Mouse (Mus musculus) regulatory T cell (primary cell): ENCODE results near the gene Odf2.

Experiments used
- in situ Hi-C: fragments of 300-600 bp; cut with MboI, MseI; formaldehyde crosslinking; loops from one replicate; pipeline ENCODE4 v1.15.1; 2025; ENCODE audit warnings: high pct_unique_total_duplicates

Odf2 gene

DNA sequence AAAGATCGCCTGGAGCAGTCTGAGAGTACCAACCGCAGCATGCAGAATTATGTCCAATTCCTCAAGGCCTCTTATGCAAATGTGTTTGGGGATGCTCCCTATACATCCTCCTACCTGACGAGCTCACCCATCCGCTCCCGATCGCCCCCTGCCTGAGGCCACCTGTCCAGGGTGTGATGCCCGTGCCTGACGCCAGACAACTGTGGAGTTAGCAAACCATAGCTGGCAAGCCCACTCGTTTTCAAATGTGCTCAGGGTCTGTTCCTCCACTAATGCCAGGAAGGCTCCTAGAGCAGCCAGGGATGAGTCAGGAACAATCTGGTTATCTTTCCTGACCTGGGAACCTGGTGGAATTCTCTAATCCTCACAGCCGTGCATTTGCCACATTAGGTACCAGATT is 41.5 kb downstream of the Odf2 start:
- in situ Hi-C loops, result loop anchor here (5.0 kb wide), 1 partner anchor 877 kb away; the partner anchor contains the start of gene Ntmt1

DNA sequence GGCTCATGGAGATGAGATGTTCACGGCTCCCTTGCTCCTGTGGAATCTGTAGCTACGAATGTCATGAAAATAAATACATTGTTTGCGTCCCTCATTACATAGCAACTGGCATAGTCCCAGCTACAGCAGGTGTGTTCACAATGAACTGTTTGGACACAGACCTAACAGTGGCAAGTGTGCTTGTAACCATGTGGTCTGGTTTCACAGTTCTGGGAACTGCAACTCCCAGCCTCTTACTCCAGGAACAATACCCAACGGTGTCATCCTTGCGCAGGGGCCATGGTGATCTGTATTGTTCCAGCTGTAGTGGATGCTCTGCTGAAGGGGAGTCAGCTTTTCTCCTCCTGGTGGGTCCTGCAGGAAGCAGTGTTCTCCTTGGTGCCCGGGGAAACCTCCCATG is 42.2 kb downstream of the Odf2 start:
- in situ Hi-C loops, result loop anchor here (5.0 kb wide), 1 partner anchor 876 kb away; the partner anchor contains the start of gene Ntmt1

DNA sequence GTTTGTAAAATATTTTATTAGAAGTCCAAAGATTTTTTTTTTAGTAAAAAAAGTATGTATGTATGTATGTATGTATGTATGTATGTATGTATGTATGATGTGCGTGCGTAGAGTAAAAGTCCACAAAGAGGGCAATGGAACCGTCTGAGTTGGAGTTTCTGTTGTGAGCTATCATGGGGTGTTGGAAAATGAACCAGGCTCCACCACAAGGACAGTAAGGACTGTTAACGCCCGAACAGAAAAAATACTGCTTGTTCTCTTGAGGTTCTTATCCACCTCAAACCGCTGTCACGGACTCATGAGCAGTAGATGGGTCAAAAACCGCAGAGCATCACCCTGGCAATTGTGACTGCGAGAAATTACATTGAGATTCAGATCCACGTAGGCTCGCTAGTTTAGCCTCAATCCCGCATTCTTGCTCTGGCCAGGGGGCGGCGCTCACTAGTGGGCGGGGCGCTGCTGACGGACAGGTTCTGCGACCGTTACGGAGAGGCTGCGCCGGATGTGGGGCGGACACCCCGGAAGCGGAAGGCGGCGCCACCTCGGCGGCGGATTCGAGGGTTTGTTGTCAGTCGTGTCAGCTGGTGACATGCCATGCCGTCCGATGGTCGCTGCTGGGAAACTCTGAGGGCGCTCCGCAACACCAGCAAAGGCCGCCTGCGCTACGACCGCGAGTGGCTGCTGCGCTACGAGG is 46.0 kb downstream of the Odf2 start, which contains the start of gene Gle1:
Gene Gle1, plus strand, starts transcription at position 521 of the 694 bp plus-strand sequence.
- in situ Hi-C loops, result loop anchor here (5.0 kb wide), 1 partner anchor 872 kb away; the partner anchor contains the start of gene Ntmt1

DNA sequence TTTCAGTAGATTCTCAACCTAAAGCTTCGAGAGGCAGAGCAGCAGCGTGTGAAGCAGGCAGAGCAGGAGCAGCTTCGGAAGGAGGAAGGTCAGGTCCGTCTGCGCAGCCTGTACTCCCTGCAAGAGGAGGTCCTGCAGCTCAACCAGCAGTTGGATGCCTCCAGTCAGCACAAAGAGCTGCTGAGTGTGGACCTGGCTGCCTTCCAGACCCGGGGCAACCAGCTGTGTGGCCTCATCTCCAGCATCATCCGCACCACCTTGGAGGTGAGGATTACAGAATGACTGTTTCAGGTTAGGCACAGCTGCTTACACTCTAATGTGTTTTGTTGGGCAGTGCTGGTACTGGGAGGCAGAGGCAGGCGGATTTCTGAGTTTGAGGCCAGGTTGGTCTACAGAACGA is 51.1 kb downstream of the Odf2 start:
- in situ Hi-C loops, result no loop called here

DNA sequence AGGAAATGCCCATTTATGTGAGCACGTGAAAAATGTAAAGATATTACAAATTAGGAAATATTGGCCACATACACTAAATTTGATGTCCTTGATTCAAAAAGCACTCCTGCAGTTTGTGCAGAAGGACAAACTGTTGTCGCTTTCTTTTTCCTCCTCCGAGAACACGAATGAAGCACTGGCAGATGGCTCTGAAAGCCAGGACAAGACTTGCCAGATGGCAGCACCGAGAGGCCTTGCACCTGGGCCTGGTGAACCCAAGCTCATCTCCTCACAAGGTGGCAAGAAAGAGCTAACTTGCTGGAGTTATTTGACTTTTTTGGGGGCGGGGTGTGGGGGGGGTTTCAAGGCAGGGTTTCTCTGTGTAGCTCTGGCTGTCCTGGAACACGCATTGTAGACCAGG is 51.8 kb downstream of the Odf2 start:
- in situ Hi-C loops, result no loop called here

DNA sequence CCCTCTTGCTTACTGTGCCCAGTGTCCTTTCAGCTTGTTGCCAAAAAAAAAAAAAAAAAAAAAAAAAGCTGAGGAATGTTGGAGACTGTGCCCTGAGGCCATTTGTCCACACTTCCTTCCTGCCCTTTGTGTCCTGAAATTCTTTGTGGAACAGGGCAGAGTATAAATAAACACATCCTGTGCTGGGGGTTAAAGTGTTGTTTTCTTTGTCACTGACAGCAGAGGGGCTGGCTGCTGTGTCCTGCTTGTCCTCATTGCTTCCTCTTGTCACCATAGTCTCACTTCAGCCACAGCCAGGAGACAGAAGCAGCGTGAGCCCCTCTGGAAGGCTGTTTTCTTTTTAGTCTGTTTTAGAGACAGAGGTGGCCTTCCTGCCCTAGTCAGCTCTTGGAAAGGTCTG is 55.7 kb downstream of the Odf2 start:
- in situ Hi-C loops, result no loop called here

DNA sequence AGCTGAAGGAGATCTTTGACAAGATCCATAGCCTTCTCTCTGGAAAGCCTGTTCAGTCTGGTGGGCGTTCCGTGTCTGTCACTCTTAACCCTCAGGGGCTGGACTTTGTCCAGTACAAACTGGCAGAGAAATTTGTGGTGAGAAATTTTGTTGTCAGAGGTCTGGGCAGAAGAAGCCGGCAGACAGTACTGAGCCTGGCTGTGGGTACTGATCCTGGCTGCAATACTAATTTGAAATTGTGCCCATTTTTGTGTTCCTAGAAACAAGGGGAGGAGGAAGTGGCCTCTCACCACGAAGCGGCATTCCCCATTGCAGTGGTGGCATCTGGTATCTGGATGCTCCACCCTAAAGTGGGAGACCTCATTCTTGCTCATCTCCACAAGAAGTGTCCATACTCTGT is 59.9 kb downstream of the Odf2 start:
- in situ Hi-C loops, result no loop called here

DNA sequence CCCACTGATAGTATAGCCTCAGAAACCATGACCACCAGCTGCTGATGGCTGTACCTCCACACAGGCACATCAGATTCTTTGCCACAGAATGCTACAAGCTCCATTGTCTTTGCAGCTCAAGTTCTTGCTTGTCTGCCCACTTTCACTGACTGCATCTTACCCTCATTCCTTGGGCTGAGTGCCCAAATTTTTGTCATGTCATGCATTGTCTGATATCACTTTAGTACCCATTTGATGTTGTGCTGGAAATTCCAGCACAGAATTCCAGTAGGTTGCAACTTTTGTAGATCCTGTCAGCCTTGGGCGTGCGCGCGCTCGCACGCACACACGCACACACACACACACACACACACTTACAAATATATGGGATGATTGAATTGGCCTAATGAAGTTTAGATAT is 72.2 kb downstream of the Odf2 start:
- in situ Hi-C loops, result no loop called here

DNA sequence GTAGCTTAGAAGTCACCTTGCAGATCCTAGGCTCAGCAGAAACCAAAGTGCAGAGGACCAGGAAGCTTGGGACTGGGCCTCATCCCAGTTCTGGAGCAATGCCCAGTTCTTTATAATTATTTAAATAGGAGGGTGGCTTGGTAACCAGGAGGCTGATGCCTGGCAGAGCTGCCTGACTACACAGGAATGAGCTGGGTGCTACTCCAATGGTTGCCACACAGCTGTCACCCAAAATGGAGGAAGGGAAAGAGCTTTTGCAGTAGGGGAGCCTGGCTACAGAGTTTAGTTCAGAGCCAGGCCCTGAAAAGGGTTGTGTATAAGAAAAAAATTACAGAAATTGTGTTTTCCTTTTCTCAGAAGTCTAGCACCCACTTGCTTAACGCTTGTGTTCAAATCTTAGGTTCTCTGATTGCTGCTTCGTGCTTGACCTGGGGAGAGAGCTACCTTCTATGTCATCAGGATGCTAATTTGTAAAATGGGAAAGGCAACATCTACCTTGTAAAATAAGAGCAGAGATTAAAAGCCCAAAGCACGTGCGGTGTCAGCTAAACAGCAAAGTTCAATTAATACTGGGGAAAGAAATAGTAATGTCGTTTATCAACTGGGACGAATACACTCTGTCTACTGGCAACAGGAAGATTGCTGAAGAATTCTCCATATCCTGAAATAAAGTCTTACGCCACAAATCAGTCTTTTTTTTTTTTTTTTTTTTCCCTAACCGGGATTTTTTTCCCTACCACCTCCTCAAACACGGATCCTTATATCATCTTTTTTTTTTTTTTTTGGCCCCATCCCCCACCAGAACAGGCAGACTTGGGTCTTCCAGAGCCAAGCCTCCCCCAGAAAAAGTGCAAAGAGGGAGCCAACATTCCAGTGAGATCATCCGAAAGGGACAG is 75.6 kb downstream of the Odf2 start:
- in situ Hi-C loops, result no loop called here

DNA sequence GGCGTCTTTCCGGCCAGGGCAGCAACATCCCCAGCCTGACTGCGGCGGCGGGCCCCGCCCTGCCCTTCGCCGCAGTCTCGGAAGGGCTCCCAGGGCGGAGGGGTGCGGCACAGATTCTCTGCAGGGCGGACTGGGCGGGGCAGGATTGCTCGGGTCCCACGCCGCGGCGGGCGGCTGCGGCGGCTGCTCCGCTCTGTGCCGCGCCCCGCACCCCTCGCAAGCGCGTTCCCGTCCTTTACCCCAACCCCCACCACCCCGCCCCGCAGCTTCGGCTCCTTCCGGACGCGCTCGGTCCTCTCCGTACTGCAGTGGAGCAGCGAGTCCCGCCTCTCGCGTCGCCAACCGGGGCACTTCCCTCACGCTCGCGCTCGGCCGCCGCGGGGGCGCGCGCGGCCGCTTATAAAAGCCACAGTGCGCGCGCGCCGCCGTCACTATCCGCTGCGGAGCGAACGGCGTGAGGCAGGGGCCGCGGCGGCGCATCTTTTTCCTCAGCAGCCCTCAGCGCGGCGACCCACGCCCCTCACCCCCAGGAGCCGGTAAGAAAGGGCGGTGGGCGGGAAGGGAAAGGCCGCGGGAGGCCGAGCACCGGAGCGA is 76.3 kb downstream of the Odf2 start, which contains the start of gene Sptan1:
Gene Sptan1, plus strand, starts transcription at position 311 of the 594 bp plus-strand sequence.
- in situ Hi-C loops, result no loop called here

DNA sequence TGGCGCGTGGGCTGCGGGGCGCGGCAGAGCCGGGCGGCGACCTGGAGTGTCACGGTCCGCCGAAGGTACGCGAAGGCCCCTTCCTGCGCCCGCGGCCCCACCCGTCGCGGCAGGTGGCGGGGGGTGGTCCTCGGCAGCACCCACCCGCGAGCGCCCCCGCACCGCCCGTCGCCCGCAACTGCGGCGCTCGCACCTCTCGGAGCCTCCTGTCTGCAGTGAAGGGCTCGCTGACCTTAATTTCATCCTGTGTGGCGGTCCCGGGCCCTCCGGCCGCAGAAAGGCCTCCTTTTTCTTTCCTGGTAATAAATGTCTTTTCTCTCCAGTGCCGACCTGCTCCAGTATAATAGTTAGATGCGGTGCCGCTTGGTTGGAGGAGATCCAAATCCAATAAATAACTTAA is 76.9 kb downstream of the Odf2 start:
- in situ Hi-C loops, result no loop called here

DNA sequence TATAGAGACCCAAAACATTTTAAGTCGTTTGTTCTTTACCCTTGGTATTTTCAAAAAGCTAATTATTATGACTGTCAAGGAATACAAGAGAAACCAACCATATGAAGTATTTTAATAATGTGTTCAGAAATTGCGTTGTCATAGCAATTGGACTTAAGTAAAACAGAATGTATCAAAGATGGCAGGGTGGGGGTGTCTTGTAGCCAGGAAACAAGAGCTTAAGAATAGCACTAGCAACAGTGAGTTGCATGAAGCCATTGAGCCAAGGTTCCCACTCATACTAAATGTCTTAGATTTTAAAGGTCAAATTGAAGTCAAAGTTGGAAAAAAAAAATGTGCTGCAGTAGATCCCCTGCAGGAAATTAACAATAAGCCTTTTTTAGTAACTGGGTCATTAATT is 77.8 kb downstream of the Odf2 start:
- in situ Hi-C loops, result no loop called here

DNA sequence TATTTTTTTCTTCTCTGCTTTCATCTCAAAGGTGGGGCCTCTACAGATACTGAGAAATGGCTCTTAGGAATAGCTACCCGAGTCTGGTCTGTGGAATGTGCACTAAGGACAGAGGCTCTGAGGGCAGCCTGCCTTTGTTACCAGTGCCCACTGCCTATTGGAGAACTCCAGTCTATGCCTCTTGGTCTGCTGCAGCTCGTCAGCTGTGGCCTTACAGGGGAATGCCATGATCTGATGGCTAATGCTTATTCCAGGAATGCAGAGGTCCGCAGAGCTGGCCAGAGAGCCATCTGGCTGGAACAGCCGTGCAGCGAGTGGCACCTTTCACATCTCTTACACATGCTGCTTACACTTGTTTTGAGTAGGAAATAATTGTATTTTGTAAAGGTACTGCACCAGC is 78.7 kb downstream of the Odf2 start:
- in situ Hi-C loops, result no loop called here

DNA sequence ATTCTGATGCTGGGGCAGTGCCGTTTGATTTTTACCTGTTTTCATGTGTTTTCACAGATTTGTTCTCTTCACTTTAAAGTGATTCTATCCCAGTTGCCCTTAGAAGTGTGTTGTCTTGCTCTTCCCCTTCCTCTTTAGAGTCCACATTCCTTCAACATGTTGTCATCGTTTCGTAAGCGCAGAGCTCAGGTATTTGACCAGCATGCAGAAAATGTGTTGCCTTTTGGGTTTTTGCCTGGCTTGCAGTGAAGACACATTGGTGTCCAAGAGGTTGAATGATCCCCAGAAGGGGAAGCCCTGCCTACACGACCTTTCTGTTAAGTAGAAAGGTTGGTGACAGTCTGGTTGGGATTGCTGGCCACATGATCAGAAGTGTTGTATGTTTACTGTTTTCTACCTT is 79.6 kb downstream of the Odf2 start:
- in situ Hi-C loops, result no loop called here

DNA sequence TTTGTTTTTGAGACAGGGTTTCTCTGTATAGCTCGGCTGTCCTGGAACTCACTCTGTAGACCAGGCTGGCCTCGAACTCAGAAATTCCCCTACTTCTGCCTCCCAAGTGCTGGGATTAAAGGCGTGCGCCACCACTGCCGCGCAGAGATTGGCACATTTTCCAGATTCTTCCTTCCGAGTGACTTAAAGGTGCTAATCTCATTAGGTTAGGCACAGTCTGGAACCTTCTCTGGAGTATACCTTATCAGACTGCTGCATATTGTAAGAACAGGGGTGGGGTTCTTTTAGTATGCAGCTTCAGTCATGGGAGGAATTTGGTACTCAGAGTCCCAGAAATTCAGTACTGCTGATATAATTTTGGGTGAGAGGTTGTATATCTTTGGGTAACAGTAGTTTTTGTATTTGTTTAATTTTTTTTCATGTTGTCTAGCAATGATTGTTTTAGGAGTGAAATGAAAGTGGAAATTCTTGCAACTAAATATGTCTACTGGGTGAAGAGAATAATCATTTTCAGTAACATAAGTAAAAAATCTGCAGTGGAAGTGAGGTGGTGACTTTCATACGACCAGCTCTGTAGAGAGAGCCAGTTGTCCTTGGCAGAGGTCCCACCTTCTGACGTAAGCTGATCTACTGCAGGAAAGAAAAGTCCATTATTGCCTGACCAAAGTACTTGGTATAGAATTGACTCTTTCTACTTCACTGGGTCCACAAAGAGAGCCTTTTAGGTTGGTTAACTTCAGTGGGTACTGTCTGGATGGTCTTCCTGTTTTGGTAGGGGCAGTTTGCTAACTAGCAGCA is 83.0 kb downstream of the Odf2 start:
- in situ Hi-C loops, result no loop called here

DNA sequence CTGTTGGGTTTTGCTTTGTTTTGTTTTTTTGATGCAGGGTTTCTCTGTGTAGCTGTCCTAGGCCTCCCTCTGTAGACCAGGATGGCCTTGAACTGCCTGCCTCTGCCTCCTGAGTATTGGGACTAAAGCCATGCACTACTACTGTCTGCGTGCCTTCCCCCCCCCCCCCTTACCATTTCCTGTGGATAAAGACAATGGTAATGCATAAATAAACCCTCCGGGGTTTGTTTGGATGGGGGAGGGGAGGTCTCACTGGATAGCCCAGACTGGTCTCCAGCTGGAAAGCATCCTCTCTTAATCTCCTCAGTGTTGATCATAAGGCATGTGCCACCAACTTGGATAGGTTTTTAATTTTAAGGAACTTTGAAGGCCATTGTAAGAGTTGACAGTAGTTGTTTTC is 84.5 kb downstream of the Odf2 start:
- in situ Hi-C loops, result no loop called here

DNA sequence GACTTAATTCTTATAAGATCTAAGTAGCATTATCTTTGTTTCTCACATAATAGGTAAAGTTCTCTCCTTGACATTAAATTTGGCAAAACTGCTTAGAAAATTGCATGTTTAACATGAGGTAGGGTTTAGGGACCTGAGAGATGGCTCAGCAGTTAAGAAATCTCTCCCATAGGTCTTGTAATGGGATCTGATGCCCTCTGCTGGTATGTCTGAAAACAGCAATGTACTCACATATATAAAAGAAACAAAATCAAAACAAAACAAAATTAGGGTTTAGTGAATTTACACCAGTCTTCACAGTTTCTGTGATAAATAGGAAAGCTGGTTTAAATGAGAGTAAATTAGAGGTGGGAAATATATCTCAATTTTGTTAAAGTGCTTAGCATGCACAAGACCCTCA is 88.3 kb downstream of the Odf2 start:
- in situ Hi-C loops, result no loop called here

DNA sequence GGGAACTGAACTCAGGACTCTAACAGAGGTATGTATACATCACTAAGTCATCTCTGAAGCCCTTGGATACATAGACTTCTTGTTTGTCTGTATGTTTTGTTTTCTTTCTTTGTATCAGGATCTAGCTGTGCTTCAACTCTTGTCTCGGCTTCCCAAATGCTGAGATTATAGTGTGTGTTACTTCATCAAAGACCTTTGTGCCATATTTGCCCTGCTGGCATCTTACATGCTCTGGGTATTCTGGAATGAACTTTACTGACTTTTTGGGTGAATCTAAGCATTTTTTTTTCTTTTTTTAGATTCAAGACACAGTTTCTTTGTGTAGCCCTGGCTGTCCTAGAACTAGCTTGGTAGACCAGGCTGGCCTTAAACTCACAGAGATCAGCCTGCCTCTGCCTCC is 91.6 kb downstream of the Odf2 start:
- in situ Hi-C loops, result no loop called here
